Mouse (Mus musculus): ENCODE data around the gene Tnfsf13.
A peak's percentile ranks its signal among the peaks of the same experiment; 100 is the strongest.
"Not testable (repeated sequence)": the region's sequence is repeated elsewhere in the genome, so short reads cannot be mapped to it uniquely, and the experiment has no call there.

The Tnfsf13 gene

GRCm38 (mm10) chr11:69685526-69686148, at the start of gene Tnfsf13:
Tnfsf13 (minus strand) TSS chr11:69685784.
- DNase-seq = peak; percentile 82

GRCm38 (mm10) chr11:69731408-69731807, 45.8 kb upstream of the Tnfsf13 start:
- DNase-seq = not testable (repeated sequence)

- no peak for DNase-seq
These were observed 43.5 kb upstream of the Tnfsf13 start for GRCm38 (mm10) chr11:69729063-69729462.

- DNase-seq = no peak
These were observed 40.4 kb upstream of the Tnfsf13 start for GRCm38 (mm10) chr11:69725951-69726350.

GRCm38 (mm10) chr11:69723074-69723473, 37.5 kb upstream of the Tnfsf13 start:
- no peak for DNase-seq

- no peak for DNase-seq
These were observed 35.3 kb upstream of the Tnfsf13 start for GRCm38 (mm10) chr11:69720852-69721251.

GRCm38 (mm10) chr11:69719423-69719822, 33.8 kb upstream of the Tnfsf13 start:
- no peak for DNase-seq

- DNase-seq = no peak
These were observed 33.1 kb upstream of the Tnfsf13 start for GRCm38 (mm10) chr11:69718661-69719060.

- DNase-seq = no peak
These were observed 31.4 kb upstream of the Tnfsf13 start for GRCm38 (mm10) chr11:69716953-69717352.

- no peak for DNase-seq
These were observed 30.3 kb upstream of the Tnfsf13 start for GRCm38 (mm10) chr11:69715929-69716328.

GRCm38 (mm10) chr11:69715482-69715881, 29.9 kb upstream of the Tnfsf13 start:
- DNase-seq = no peak

- DNase-seq = no peak
These were observed 29.2 kb upstream of the Tnfsf13 start for GRCm38 (mm10) chr11:69714636-69715329.

- no peak for DNase-seq
These were observed 27.5 kb upstream of the Tnfsf13 start for GRCm38 (mm10) chr11:69712954-69713672.

- no peak for DNase-seq
These were observed 25.5 kb upstream of the Tnfsf13 start for GRCm38 (mm10) chr11:69711082-69711481.

- no peak for DNase-seq
These were observed 24.9 kb upstream of the Tnfsf13 start for GRCm38 (mm10) chr11:69710470-69710869.

- no peak for DNase-seq
These were observed 24.2 kb upstream of the Tnfsf13 start for GRCm38 (mm10) chr11:69709554-69710446.

GRCm38 (mm10) chr11:69708614-69709265, 23.2 kb upstream of the Tnfsf13 start:
- DNase-seq = no peak

- no peak for DNase-seq
These were observed 22.3 kb upstream of the Tnfsf13 start for GRCm38 (mm10) chr11:69707873-69708381.

GRCm38 (mm10) chr11:69707480-69707847, 21.9 kb upstream of the Tnfsf13 start:
- no peak for DNase-seq

- DNase-seq = peak; percentile 97
These were observed 21.3 kb upstream of the Tnfsf13 start for GRCm38 (mm10) chr11:69706775-69707479.

- no peak for DNase-seq
These were observed 19.0 kb upstream of the Tnfsf13 start for GRCm38 (mm10) chr11:69704613-69705010.
